Mouse (Mus musculus) stomach, postnatal 0 days (tissue): ENCODE measurements around the gene Ptges3. TPM values are rescaled to one million over a fixed set of nuclear protein-coding genes. Genes with fewer than 3 reads are reported as not detected.
"Not testable (repeated sequence)": the region's sequence is repeated elsewhere in the genome, so short reads cannot be mapped to it uniquely, and the experiment has no call there.

Source experiments
- ATAC-seq: fragments of 200-750 bp; cut with Nextera tagmentation; 2 replicates; pipeline ENCODE4 v1.8.0; 2017; ENCODE audit not compliant: low FRiP score, low TSS enrichment
- DNase-seq: peaks from one replicate; pipeline ENCODE4 v3.0.0-alpha.2; 2016; ENCODE audit warnings: low spot score
- H3K27ac ChIP-seq: fragments of 300-500 bp; sonication (generic); replicated peaks from 2 replicates; pipeline ENCODE4 v1.5.1; 2014; ENCODE audit warnings: mild to moderate bottlenecking, control low read depth
- H3K27me3 ChIP-seq: fragments of 300-500 bp; sonication (generic); 2 replicates; pipeline ENCODE4 v1.6.1; 2014; ENCODE audit warnings: low read length; ENCODE audit not compliant: control insufficient read depth, insufficient read depth
- H3K36me3 ChIP-seq: fragments of 300-500 bp; sonication (generic); 2 replicates; pipeline ENCODE4 v1.6.1; 2014; ENCODE audit warnings: low read length, mixed read lengths; ENCODE audit not compliant: control insufficient read depth, insufficient read depth
- H3K4me1 ChIP-seq: fragments of 300-500 bp; sonication (generic); replicated peaks from 2 replicates; pipeline ENCODE4 v1.6.1; 2014; ENCODE audit warnings: antibody characterized with exemption; ENCODE audit not compliant: control insufficient read depth, insufficient read depth
- H3K4me2 ChIP-seq: fragments of 300-500 bp; sonication (generic); replicated peaks from 2 replicates; pipeline ENCODE4 v1.6.1; 2014; ENCODE audit warnings: low read depth, mild to moderate bottlenecking, control low read depth, moderate library complexity
- H3K4me3 ChIP-seq: fragments of 300-500 bp; sonication (generic); 2 replicates; pipeline ENCODE4 v1.5.1; 2014; ENCODE audit warnings: low read depth, low read length, control low read depth
- H3K9ac ChIP-seq: fragments of 300-500 bp; sonication (generic); 2 replicates; pipeline ENCODE4 v1.6.1; 2014; ENCODE audit warnings: mild to moderate bottlenecking, low read length, control low read depth, mixed read lengths
- H3K9me3 ChIP-seq: fragments of 300-500 bp; sonication (generic); 2 replicates; pipeline ENCODE4 v1.6.1; 2016; ENCODE audit warnings: low read length; ENCODE audit not compliant: control insufficient read depth
- CTCF ChIP-seq: IDR thresholded peaks from 2 replicates; pipeline ENCODE4 v1.5.1; 2016; ENCODE audit warnings: antibody characterized with exemption, low read depth, mild to moderate bottlenecking, moderate library complexity
- EP300 ChIP-seq: optimal IDR thresholded peaks from 2 replicates; pipeline ENCODE3; 2016; ENCODE audit warnings: antibody characterized with exemption
- WGBS: fragments of 180-500 bp; shearing (Covaris S2); extraction: QIAGEN DNeasy Blood & Tissue Kit; methylation state at CpG from one replicate; pipeline ENCODE4 v1.1.7; 2014; 5-methylcytosine and 5-hydroxymethylcytosine counted together
- polyA plus RNA-seq: library from polyadenylated mRNA; unstranded; fragments of >200 nt; fragmentation: Nextera tagmentation; extraction: Ambion mirVana; gene quantifications from 2 replicates; pipeline ENCODE4 v1.2.1, GENCODE M21; 2015

Gene Ptges3
- polyA plus RNA-seq, 1 experiment from 2014 or later = 316 TPM

- no peak overlapping the region for H3K27ac ChIP-seq
- no peaks in the 10 kb centered on the region for H3K9me3 ChIP-seq
- no peak overlapping the region for H3K4me3 ChIP-seq
- H3K9ac ChIP-seq = no peak overlapping the region
- no peak overlapping the region for H3K4me2 ChIP-seq
- 87% methylated on average over 6 of the region's 6 CpGs for WGBS
- DNase-seq (no peak), ATAC-seq (no peak)
- no peaks in the 10 kb centered on the region for H3K27me3 ChIP-seq
- peaks cover 4% of the 10 kb centered on the region; the same call in 1 of the 2 replicates for H3K36me3 ChIP-seq
- TF ChIP-seq EP300 = no peak
- TF ChIP-seq CTCF = no peak
- H3K4me1 ChIP-seq = no peaks in the 10 kb centered on the region
These were observed 3.7 kb downstream of the Ptges3 start for GRCm38 (mm10) chr10:128062221-128062989.

- no peaks in the 10 kb centered on the region for H3K9me3 ChIP-seq
- no peak overlapping the region for H3K4me2 ChIP-seq
- no peak for TF ChIP-seq EP300
- TF ChIP-seq CTCF = peak; percentile 23
- no peaks in the 10 kb centered on the region for H3K27me3 ChIP-seq
- no peaks in the 10 kb centered on the region for H3K4me1 ChIP-seq
- peaks cover 10% of the 10 kb centered on the region; the same call in 1 of the 2 replicates for H3K36me3 ChIP-seq
- no peak for ATAC-seq
- no peak for DNase-seq
- no peak overlapping the region for H3K9ac ChIP-seq
- H3K27ac ChIP-seq = no peak overlapping the region
- WGBS = 84% methylated on average over 5 of the region's 5 CpGs
- H3K4me3 ChIP-seq = no peak overlapping the region
These were observed 7.3 kb downstream of the Ptges3 start for GRCm38 (mm10) chr10:128066072-128066471.

GRCm38 (mm10) chr10:128069201-128069600, 10.4 kb downstream of the Ptges3 start:
- H3K36me3 ChIP-seq = peaks cover 13% of the 10 kb centered on the region
- WGBS = 90% methylated on average over 4 of the region's 4 CpGs
- no peak overlapping the region for H3K4me3 ChIP-seq
- no peak for TF ChIP-seq CTCF
- TF ChIP-seq EP300 = no peak
- no peaks in the 10 kb centered on the region for H3K9me3 ChIP-seq
- no peaks in the 10 kb centered on the region for H3K4me1 ChIP-seq
- H3K27me3 ChIP-seq = no peaks in the 10 kb centered on the region
- H3K27ac ChIP-seq = no peak overlapping the region
- H3K4me2 ChIP-seq = no peak overlapping the region
- DNase-seq (no peak), ATAC-seq (no peak)
- H3K9ac ChIP-seq = no peak overlapping the region

GRCm38 (mm10) chr10:128070432-128070831, 11.7 kb downstream of the Ptges3 start:
- H3K27me3 ChIP-seq, ATAC-seq, H3K4me2 ChIP-seq, H3K27ac ChIP-seq, H3K9ac ChIP-seq, H3K4me1 ChIP-seq, H3K9me3 ChIP-seq, DNase-seq, H3K4me3 ChIP-seq: not testable (repeated sequence)
- 95% methylated on average over 2 of the region's 2 CpGs for WGBS
- peak; percentile 30 for TF ChIP-seq CTCF
- H3K36me3 ChIP-seq = peaks cover 13% of the 10 kb centered on the region

GRCm38 (mm10) chr10:128078269-128078668, 19.5 kb downstream of the Ptges3 start:
- WGBS = 73% methylated on average over 5 of the region's 5 CpGs
- not testable (repeated sequence) for ATAC-seq, H3K4me2 ChIP-seq, H3K9ac ChIP-seq, H3K27me3 ChIP-seq, H3K9me3 ChIP-seq, H3K27ac ChIP-seq, H3K36me3 ChIP-seq, DNase-seq, H3K4me3 ChIP-seq, H3K4me1 ChIP-seq

GRCm38 (mm10) chr10:128080496-128080895, 21.7 kb downstream of the Ptges3 start:
- TF ChIP-seq CTCF (peak; percentile 62), EP300 (no peak)
- peaks cover 4% of the 10 kb centered on the region for H3K36me3 ChIP-seq
- no peaks in the 10 kb centered on the region for H3K4me1 ChIP-seq
- H3K27me3 ChIP-seq = no peaks in the 10 kb centered on the region
- H3K4me2 ChIP-seq = no peak overlapping the region
- no peaks in the 10 kb centered on the region for H3K9me3 ChIP-seq
- ATAC-seq (no peak), DNase-seq (no peak)
- 82% methylated on average over 1 of the region's 1 CpGs for WGBS
- H3K27ac ChIP-seq = no peak overlapping the region
- no peak overlapping the region for H3K9ac ChIP-seq
- H3K4me3 ChIP-seq = no peak overlapping the region
